Mouse (Mus musculus): ENCODE measurements at regions not wholly inside any gene's neighbourhood (a gene's known extent, or its start where the extent isn't known, plus 50 kb on each side); places are given as distances from the start of the nearest gene placed in this dataset.

- no peak for DNase-seq
These were observed 53.9 kb upstream of the Olfr266 start for GRCm38 (mm10) chr3:106879994-106880393.

GRCm38 (mm10) chr3:106903198-106903597 is 77.1 kb upstream of the Olfr266 start:
- DNase-seq: peak; percentile 11 to 31

DNA sequence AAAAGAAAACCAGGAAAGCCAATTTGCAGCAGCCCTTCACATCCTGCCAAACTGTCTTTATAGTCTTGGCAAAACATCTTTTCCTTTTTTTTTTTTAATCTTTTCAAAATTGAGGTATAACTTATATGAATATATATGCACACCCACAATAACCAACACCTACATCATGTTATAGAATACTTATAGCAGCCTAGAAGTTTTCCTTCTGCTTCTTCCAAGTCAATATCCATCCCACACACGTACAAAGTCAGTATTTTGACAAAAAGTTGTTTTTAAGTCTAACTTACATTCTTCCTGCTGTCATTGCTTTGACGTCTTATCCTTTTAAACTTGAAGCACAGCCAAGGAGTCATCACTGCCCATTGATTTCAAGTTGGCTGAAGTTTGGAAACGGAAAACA is 80.6 kb upstream of the Olfr266 start:
- DNase-seq: no peak

DNA sequence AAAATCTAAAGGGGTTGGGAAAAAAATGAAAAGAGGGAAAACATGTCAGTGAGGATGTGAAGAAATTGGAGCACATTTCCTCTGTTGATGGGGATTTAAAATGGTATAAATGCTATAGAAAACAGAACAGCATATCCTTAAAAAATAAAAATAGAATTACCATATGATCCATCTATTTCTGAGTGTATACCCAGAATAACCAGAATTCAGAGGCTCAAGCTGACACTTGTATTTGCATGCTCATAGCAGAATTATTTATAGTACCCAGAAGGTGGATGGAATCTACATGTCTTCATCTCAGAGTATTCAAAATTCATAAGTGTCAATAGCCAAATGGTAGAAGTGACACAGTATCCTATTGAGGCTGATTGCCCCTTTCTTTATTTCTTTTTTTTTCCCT is 99.9 kb upstream of the Kcna3 start:
- DNase-seq: no peak

- no peak for DNase-seq
These were observed 95.9 kb upstream of the Kcna3 start for GRCm38 (mm10) chr3:106940095-106940494.

DNA sequence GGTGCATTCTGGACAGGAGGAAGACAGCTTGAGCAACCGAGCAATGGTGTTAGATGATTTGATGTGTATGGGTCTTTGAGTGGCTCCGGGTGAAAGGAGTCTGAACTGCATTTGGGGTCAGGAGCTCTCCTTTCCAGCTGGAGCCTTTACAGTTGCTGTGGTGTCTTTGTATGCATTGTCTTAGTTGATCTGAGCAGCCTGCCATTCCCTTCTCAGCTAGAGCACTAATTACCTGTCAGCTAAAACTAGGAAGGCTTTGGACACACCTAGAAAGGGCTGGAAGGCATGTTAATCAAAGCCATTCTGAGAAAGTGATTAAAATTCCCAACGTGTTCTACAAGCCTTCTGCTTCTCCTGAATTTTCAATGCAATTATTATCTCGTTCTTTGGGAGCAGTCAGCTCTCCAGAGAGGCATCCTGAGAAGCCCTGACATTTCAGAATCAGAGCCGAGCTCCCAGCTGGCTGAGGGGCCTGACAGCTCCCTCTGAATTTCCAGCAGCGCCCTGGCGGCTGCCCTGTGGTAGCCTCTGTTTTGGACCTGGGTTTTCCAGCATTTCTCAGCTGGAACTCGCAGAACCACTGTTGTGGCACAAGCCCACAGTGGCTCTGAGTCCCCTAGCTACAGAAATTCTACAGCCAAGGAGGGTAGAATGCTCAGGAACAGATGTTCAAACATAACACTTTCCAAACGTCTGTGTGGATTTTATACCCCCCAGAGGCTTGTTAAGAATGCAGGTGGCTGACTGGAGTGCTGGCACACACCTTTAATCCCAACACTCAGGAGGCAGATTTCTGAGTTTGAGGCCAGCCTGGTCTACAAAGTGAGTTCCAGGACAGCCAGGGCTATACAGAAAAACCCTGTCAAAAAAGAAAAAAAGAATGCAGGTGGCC is 80.2 kb upstream of the Kcna3 start:
- no peak for DNase-seq

GRCm38 (mm10) chr3:106957162-106957895 is 78.6 kb upstream of the Kcna3 start:
- DNase-seq: no peak

DNA sequence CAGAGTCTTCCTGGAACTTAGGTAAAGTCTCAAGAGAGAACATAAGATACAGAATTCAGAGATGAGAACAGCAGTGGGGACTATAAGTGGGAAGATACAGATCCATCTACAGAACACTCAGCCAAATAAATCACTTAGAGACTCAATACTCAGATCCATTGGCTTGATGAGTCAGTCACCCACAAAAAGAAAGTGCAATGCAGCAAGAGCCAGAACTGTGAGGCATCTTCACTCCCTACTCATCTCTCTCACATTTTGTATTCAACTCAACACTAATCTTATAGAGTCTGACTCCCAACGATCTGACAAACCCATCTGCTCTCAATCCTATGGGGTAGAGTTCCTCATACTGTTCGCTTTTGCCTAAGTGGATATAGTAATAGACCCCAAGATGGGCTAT is 77.8 kb upstream of the Kcna3 start:
- DNase-seq: no peak

DNA sequence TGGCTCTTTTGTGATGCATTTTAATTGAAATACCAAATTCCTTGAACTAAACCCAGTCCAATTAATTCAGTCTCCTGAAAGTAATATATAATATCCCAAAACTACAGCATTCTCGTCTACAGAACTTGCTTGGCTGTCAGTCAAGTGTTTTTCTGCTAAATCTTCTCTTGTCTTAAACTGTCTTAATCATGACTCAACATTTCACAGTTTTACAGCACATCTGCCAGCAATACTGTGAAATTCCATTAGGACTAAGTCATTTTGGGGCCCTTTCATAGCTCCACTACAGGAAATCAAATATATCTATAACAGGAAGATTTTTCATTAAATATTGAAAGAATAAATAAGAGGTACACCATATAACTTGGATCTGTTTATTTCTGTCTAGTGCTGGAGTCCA is 75.4 kb upstream of the Kcna3 start:
- no peak for DNase-seq

DNA sequence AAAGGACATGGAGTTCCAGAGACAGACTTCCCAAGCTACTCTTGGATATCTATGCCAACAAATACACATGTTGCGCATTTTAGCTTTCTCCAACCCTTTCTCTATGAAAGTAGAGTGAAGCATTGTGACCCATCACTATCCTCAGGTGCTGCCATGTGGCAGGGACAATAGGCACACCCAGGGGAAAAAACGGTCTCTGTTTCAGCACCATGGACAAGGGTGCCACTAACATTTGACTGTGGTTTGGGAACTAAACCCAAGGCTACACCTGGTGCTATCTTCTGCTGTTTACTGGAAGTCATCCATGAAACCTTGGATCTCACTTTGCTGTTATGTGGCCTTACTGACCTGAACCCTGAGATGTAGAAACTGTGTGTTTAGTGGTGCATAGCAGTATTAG is 73.5 kb upstream of the Kcna3 start:
- peak in 1 of 2 experiments; percentile 7 for DNase-seq

- DNase-seq: no peak
These were observed 69.8 kb upstream of the Kcna3 start for GRCm38 (mm10) chr3:106966198-106966597.

DNA sequence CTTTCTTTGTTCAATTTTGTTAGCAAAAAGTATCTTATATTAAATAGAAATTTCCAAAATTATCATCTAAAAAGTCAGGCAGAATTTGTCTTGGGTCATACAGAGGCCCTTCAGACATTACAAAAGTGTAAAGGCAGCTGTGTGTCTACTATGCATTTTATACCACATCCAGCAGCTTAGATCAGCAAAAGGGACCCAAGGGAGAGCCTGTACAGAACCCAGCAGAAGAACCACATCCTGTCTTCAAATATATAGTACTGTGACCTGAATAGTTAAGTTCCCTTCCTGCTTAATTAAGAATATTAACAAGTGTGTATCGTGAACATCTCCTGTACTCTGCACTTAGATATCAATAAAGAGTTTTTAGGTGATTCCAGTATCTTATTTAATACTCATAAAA is 68.5 kb upstream of the Kcna3 start:
- no peak for DNase-seq

DNA sequence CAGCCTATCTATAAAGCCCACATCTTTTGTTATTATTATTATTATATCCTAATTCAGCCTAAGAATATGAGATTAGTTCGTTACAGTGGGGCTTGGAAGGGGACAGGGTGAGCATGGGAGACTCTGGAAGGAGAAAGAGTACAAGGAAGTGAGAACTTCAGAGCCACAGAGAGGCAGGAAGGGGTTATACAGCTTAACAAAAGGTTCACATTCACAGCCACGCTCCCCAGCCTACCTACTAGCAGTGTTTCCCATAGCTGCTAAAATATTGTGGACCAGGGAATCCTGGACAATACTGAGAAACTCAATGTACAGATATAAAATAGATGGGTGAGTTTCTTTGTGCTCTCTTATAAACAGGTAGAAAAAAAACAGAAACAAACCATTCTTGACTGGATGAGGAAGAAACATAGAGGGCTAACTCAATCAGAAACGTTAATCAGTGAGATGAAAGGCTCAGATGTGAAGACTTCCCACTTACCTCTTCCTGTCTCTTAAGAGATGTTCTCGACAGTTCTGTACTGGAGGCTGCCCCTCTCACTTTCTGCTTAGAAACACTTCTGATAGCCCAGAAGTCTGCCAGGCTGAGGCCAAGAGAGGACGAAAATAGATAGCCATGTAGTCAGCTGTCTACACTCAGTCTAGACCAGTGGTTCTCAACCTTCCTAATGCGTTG is 61.7 kb upstream of the Kcna3 start:
- DNase-seq: no peak

DNA sequence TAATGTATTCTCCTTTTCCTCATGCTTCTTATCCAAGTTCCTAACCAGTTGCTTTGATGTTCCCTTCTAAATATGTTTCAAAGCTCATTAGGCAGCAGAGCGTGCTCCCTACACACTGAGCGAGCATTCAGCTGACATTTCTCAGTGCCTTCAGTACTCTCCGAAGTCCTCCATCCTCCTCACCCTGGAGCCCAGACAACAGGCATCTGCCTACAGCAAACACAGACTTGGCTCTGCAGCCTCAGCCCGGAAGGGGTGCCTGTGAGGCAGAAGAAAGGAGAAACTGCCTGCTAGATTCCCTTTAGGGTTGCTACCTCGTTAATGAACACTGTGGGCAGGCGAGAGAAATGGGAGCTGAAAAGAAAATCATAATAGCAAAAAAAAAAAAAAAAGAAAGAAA is 57.2 kb upstream of the Kcna3 start:
- no peak for DNase-seq

GRCm38 (mm10) chr3:106980914-106981313 is 55.1 kb upstream of the Kcna3 start:
- DNase-seq: no peak

GRCm38 (mm10) chr3:106981323-106981722 is 54.6 kb upstream of the Kcna3 start:
- no peak for DNase-seq

GRCm38 (mm10) chr3:106984231-106984630 is 51.7 kb upstream of the Kcna3 start:
- no peak for DNase-seq
